Mouse (Mus musculus) gonadal fat pad, adult 2 months (tissue): ENCODE results near the gene Cdk2. TPM values are rescaled to one million over a fixed set of nuclear protein-coding genes. Genes with fewer than 3 reads are reported as not detected.

ENCODE experiments used
- DNase-seq: peaks from one replicate; pipeline ENCODE4 v3.0.0-alpha.2; 2012; ENCODE audit warnings: low read depth
- polyA plus RNA-seq: library from polyadenylated mRNA; depleted of rRNA; stranded (reverse); fragments of >200 nt; gene quantifications from 2 replicates; pipeline ENCODE4 v1.2.3, GENCODE M21; 2012

The Cdk2 gene
- polyA plus RNA-seq, 1 experiment = 23.5 TPM

GRCm38 (mm10) chr10:128703895-128704294 is 936 bp downstream of the Cdk2 start, which contains the start of gene Pmel:
Pmel (plus strand) TSS chr10:128704195.
- DNase-seq = no peak

- no peak for DNase-seq
Observed at GRCm38 (mm10) chr10:128702328-128703007, 2.4 kb downstream of the Cdk2 start.

GRCm38 (mm10) chr10:128700712-128701111 is 4.1 kb downstream of the Cdk2 start:
- DNase-seq = no peak

DNA sequence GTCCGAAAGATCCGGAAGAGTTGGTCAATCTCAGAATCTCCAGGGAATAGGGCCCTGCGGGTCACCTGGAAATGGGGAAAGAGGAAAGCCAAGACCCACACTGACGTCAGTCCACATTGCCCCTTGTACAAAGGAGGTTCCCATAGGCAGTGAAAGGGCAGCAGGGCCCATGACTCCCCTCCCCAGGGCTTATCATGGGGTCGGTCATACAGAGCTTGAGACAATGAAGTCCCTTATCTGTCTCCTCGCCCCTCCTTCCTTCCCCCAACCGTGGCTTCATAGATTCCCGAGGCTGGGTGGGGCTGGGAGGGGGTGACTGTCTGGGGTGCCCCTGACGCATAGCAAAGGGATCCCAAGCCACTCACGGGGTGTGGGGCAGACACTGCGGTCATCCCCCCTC is 5.2 kb downstream of the Cdk2 start:
- DNase-seq = no peak

DNA sequence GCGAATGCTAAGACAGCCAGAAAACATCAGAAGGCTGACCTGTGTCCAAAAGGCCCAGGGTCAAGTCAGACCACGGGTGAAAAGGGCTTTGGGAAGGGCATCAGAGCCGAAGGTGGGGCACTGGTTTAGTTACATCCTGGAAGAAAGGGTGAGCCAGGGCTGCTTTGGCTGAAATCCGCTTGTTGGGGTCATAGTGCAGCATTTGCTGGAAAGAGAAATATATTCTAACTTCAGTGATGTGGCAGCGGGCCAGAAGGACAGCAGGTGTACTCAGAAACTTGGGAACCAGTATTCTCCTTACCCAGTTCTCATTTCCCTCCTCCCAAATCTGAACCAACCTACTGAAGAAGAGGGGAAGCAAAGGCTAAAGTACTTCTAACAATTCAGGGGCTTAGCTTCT is 5.8 kb downstream of the Cdk2 start:
- DNase-seq = no peak

DNA sequence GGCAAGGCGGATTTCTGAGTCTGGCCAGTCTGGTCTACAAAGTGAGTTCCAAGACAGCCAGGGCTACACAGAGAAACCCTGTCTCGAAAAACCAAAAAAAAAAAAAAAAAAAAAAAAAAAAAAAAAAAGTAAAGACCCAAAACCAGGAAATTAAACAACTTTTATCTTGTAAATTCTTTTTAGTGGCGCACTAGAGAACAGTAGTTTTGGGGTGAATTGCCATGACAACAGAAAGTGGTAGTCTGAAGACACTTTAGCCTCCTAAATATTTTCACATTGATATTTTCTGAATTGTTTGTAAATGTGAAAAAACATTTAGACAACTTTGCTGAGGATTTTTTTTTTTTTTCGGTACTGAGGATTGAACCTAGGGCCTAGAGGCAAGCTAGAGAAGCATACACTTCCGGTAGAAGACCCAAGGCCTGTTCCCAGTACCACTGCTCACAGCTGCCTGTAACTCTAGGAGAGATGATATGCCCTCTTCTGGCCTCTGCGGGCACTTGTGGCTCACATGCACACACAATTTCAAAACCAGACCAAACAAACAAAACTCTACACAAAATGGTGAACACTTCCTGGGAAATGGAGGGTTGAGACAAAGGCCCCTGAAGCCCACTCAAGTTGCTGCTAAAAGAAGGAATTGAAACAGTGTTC is 7.6 kb downstream of the Cdk2 start:
- DNase-seq = no peak

DNA sequence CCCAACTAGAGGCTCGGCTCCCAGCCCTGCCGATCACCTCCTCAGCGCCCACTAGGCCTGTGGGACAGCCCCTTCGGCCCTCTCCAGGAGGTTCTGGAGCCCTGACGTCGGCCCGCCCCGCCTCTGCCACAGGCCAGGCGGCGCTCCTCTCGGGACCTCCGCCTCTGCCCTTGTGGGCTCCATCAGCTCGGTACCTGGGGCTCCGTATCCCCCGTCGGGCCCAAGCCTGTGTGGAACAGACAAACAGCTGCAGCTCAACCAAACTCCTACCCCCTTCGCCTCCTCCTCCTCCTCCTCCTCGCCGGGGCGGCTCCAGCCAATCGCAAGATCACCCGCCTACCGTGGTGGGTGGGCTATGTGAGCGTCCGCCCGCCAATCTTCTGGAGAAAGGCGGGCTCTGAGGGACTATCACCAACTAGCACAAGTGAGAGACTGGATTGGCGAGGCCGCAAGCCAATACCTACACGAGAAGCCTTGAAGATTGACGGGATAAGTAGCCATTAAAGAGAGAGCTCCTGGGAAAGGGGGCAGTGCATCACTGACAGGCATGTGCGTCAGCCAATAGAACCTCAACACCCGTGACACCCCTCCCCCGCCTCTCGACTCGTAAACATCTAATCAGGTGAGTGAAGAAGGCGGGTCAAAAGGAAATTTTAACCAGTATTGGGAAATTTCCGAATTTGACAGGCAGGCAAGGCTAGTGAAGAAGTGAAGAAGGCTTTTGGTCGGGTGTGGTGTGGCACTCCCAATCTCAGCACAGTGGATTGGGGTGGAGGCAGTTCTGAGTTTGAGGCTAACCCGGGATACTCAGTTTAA is 8.6 kb downstream of the Cdk2 start, which contains the start of gene Rab5b:
Gene Rab5b (minus strand): TSS at position 273 of the 816 bp plus-strand sequence.
- peak; percentile 99 for DNase-seq

DNA sequence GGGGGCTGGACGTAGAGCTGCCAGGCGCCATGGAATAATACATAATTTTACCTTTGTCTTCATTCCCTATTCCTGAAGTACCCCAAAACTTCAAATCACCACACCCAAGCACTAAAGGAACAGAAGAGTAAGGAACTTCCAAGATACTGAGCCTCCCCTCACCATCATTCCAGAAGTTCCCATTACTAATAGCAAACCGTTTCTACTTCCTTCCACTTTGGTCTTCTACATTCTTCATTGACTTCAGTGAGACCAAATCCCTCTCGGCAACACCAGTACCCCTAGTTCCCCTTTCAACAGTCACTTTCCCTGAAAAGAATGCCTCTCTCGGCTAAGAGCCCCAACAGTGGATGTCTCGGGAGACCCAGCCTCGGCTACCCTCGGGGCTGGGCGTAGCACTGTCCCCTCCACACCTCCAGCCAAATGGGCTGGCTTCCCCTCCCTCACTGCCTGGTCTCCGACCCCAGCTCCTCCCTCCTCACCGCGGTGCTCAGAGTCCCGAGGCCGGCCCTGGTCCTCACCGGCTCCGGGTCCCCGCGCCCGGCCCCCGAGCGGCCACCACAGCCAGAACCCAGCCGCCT is 9.3 kb downstream of the Cdk2 start:
- no peak for DNase-seq

GRCm38 (mm10) chr10:128674469-128675008 is 30.3 kb downstream of the Cdk2 start:
- DNase-seq = no peak

DNA sequence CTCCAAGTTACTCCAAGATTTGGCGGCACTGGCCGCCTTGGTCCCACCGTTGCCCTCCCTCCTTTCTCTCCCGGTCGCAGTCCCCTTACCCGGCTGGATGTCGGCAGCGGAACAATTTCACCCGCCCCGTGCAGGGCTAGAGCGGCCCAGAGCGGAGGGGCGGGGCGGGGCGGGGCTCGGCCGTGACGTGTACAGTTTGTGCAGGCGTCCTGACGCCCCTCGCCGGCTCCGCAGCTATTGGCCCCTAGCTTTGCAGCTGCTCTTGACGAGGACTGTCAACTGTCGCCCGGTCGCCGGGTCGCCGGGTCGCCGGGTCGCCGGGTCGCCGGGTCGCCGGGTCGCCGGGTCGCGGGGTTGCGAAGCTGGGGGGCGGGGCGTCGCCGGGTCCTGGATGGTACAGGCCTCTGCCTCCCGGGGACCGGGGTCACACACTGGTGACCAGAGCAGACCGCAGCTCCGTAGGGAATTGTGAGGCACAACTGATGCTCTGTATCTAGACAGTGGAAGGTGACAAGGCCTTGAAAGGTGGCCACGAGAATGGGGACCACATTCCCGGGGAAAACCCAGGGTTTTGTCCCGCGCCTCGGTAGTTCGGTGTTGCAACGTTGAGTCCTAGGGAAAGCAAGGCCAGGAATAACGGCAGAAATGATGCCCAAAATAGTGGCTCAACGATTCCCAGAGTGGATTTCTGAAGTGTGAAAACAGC is 30.9 kb downstream of the Cdk2 start, which contains the start of gene Suox:
Gene Suox (minus strand): TSS at position 311 of the 706 bp plus-strand sequence.
- no peak for DNase-seq

- no peak for DNase-seq
Observed at GRCm38 (mm10) chr10:128671148-128671547, 33.7 kb downstream of the Cdk2 start.

GRCm38 (mm10) chr10:128668790-128669672 is 35.8 kb downstream of the Cdk2 start:
- DNase-seq = no peak

- no peak for DNase-seq
Observed at GRCm38 (mm10) chr10:128665806-128666205, 39.0 kb downstream of the Cdk2 start.

- DNase-seq = no peak
Observed at GRCm38 (mm10) chr10:128665307-128665706, 39.5 kb downstream of the Cdk2 start.

GRCm38 (mm10) chr10:128664808-128665207 is 40.0 kb downstream of the Cdk2 start:
- no peak for DNase-seq

DNA sequence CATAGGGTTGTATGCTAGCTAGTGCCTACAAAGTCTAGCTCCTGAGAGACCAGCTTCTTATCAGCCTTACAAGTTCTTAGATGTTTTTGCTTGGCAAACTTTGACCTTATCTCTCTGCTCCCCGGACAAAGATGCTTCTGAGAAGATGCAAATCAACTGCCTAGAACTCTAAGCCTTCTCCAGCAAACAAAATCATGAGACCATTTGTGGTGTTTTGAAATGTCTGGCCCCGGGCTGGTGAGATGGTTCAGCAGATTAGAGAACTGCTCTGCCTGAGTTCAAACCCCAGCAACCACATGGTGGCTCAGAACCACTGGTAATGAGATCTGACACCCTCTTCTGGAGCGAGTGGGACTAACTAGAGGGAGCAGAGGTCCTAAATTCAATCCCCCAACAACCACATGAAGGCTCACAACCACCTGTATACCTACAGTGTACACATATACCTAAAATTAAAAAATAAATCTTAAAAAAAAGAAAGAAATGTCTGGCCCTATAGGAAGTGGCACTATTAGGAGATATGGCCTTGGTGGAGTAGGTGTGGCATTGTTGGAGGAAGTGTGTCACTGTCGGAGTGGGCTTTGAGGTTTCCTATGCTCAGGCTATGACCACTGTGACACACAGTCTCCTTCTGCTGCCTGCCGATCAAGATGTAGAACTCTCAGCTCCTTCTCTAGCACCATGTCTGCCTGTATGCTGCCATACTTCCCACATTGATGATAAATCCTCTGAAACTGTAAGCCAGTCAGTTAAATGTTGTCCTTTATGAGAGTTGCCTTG is 41.2 kb downstream of the Cdk2 start:
- no peak for DNase-seq

DNA sequence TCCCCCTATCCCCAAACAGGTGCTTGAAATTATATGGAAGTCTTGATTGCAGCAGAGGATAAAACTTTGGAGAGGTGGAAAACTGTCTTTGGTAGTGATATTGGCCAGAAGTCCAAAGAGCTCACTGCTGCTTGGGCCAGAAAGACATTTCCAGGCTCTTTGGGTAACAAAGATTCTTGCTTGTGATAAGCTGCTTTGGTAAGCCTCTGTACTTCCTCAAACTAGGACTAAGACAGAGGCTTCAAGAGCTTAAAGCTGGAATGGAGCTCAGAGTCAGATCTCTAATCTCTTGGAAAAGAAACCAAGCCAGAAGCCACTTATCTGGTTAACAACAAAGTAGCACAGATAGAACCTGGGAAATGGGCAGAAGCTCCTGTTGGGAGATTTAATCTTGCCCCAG is 42.4 kb downstream of the Cdk2 start:
- DNase-seq = no peak

GRCm38 (mm10) chr10:128659490-128659889 is 45.3 kb downstream of the Cdk2 start:
- DNase-seq = no peak

DNA sequence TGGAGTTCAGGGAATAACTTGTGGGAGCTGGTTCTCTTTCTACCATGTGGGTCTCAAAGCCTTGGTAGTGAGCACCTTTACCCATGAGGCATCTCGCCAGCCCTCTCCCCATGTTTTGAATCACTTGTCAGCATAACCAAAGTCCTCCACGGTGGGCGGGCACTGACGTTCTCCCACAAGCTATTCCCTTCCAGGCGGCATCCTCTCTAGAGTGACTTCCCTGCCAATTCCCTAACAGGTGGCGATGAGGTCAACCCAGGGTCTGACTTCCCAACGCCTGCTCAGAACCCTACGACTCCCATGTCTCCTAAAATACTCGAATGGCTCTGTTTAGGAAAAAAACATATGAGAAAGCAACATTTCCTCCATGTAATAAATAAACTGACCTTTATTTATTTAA is 47.0 kb downstream of the Cdk2 start:
- DNase-seq = no peak
